Mouse (Mus musculus) adrenal gland, adult 18-20 months (tissue): ENCODE results near the gene Plce1. TPM values are rescaled to one million over a fixed set of nuclear protein-coding genes. Genes with fewer than 3 reads are reported as not detected.

Source experiments
- DNase-seq, 2 experiments: peaks; one replicate each; pipeline ENCODE4 v3.0.0; 2021 to 2022; ENCODE audit warnings: low spot score in 2 of 2
- total RNA-seq, 2 experiments: library from RNA; stranded (reverse); gene quantifications; 1 replicate in 1 of 2; 2 replicates in 1 of 2; pipeline ENCODE4 v1.2.3; 2021

Gene Plce1
- total RNA-seq, 2 experiments from 2014 or later, result 4.5 to 7.8 TPM

GRCm38 (mm10) chr19:38709376-38709775 is 228.5 kb downstream of the Plce1 start:
- DNase-seq, result peak in 1 of 2 experiments; percentile 7

- DNase-seq, result no peak
Measured at GRCm38 (mm10) chr19:38721808-38722207, 240.9 kb downstream of the Plce1 start.

GRCm38 (mm10) chr19:38722982-38723381 is 242.1 kb downstream of the Plce1 start:
- DNase-seq, result no peak

GRCm38 (mm10) chr19:38723969-38724368 is 243.1 kb downstream of the Plce1 start:
- no peak for DNase-seq

- no peak for DNase-seq
Measured at GRCm38 (mm10) chr19:38728842-38729241, 247.9 kb downstream of the Plce1 start.

GRCm38 (mm10) chr19:38729264-38729663 is 248.4 kb downstream of the Plce1 start:
- no peak for DNase-seq

GRCm38 (mm10) chr19:38744546-38744945 is 263.6 kb downstream of the Plce1 start:
- DNase-seq, result no peak

GRCm38 (mm10) chr19:38745810-38746491 is 265.0 kb downstream of the Plce1 start:
- DNase-seq, result no peak

- DNase-seq, result no peak
Measured at GRCm38 (mm10) chr19:38746492-38747014, 265.6 kb downstream of the Plce1 start.

GRCm38 (mm10) chr19:38750192-38750591 is 269.3 kb downstream of the Plce1 start:
- no peak for DNase-seq

GRCm38 (mm10) chr19:38757161-38757560 is 276.3 kb downstream of the Plce1 start:
- no peak for DNase-seq

GRCm38 (mm10) chr19:38758056-38758455 is 277.1 kb downstream of the Plce1 start:
- DNase-seq, result no peak

GRCm38 (mm10) chr19:38758685-38759472 is 278.0 kb downstream of the Plce1 start:
- DNase-seq, result no peak

- DNase-seq, result no peak
Measured at GRCm38 (mm10) chr19:38760441-38760840, 279.5 kb downstream of the Plce1 start.

- DNase-seq, result peak in 1 of 2 experiments; percentile 21
Measured at GRCm38 (mm10) chr19:38766306-38766705, 285.4 kb downstream of the Plce1 start.

- peak; percentile 31 to 43 for DNase-seq
Measured at GRCm38 (mm10) chr19:38775548-38775947, 294.6 kb downstream of the Plce1 start.

GRCm38 (mm10) chr19:38778805-38779204 is 297.9 kb downstream of the Plce1 start:
- no peak for DNase-seq

GRCm38 (mm10) chr19:38783542-38783941 is 302.6 kb downstream of the Plce1 start:
- no peak for DNase-seq

- no peak for DNase-seq
Measured at GRCm38 (mm10) chr19:38787756-38788155, 306.8 kb downstream of the Plce1 start.

- no peak for DNase-seq
Measured at GRCm38 (mm10) chr19:38793563-38794045, 312.7 kb downstream of the Plce1 start.

- DNase-seq, result no peak
Measured at GRCm38 (mm10) chr19:38796546-38796945, 315.6 kb downstream of the Plce1 start.

GRCm38 (mm10) chr19:38798291-38798690 is 317.4 kb downstream of the Plce1 start:
- no peak for DNase-seq
